Mouse (Mus musculus) MEL (cell line): ENCODE measurements around the gene Golm1. TPM values are rescaled to one million over a fixed set of nuclear protein-coding genes. Genes with fewer than 3 reads are reported as not detected.

ENCODE experiments used
- DNase-seq: peaks from one replicate; pipeline ENCODE4 v3.0.0; 2011; ENCODE audit warnings: low read depth, low spot score
- H3K27ac ChIP-seq: 2 replicates; pipeline ENCODE4 v1.5.1; 2012; ENCODE audit warnings: low read depth, mild to moderate bottlenecking, control low read depth, low read length, moderate library complexity; ENCODE audit not compliant: control insufficient read depth
- H3K27me3 ChIP-seq, 2 experiments: fragments of 150-350 bp in 1 of 2; sonication (generic) in 1 of 2; 2 replicates each; pipeline ENCODE4 v1.6.1; 2012; ENCODE audit warnings: low read length in 2 of 2, mild to moderate bottlenecking in 2 of 2, improper control_type of control experiment in 1 of 2, moderate library complexity in 1 of 2; ENCODE audit not compliant: insufficient read depth in 2 of 2, control insufficient read depth in 1 of 2
- H3K36me3 ChIP-seq, 2 experiments: 2 replicates each; pipeline ENCODE4 v1.6.1; 2012 to 2014; ENCODE audit warnings: low read length in 2 of 2, improper control_type of control experiment in 1 of 2, inconsistent platforms in 1 of 2, mild to moderate bottlenecking in 1 of 2; ENCODE audit not compliant: insufficient read depth in 2 of 2, control insufficient read depth in 1 of 2
- H3K4me1 ChIP-seq, 2 experiments: fragments of 150-350 bp in 1 of 2; sonication (generic) in 1 of 2; 2 replicates each; pipeline ENCODE4 v1.6.1; 2012; ENCODE audit warnings: low read length in 2 of 2, improper control_type of control experiment in 1 of 2, mild to moderate bottlenecking in 1 of 2; ENCODE audit not compliant: insufficient read depth in 2 of 2, control insufficient read depth in 1 of 2
- H3K4me3 ChIP-seq, 2 experiments: fragments of 150-350 bp in 1 of 2; sonication (generic) in 1 of 2; 2 replicates each; pipeline ENCODE4 v1.5.1; 2012; ENCODE audit warnings: low read depth in 2 of 2, low read length in 2 of 2, mild to moderate bottlenecking in 2 of 2, moderate library complexity in 2 of 2, control low read depth in 1 of 2, improper control_type of control experiment in 1 of 2; ENCODE audit not compliant: control insufficient read depth in 1 of 2, insufficient read depth in 1 of 2
- H3K79me2 ChIP-seq: 2 replicates; pipeline ENCODE4 v1.6.1; 2012; ENCODE audit warnings: mild to moderate bottlenecking, low read length, moderate library complexity; ENCODE audit not compliant: control insufficient read depth, poor library complexity, insufficient read depth
- H3K9ac ChIP-seq: 2 replicates; pipeline ENCODE4 v1.6.1; 2012; ENCODE audit warnings: low read depth, mild to moderate bottlenecking, control low read depth, low read length, moderate library complexity; ENCODE audit not compliant: control insufficient read depth, poor library complexity, severe bottlenecking
- H3K9me3 ChIP-seq: fragments of 150-350 bp; sonication (generic); replicated peaks from 2 replicates; pipeline ENCODE4 v1.6.1; 2012; ENCODE audit warnings: mild to moderate bottlenecking, low read length, improper control_type of control experiment, moderate library complexity; ENCODE audit not compliant: insufficient read depth
- BHLHE40 ChIP-seq: IDR thresholded peaks from 2 replicates; pipeline ENCODE4 v1.6.1; 2012; ENCODE audit warnings: low read depth, mild to moderate bottlenecking, inconsistent platforms, low read length, improper control_type of control experiment, borderline replicate concordance
- CHD1 ChIP-seq: IDR thresholded peaks from 2 replicates; pipeline ENCODE4 v1.6.1; 2012; ENCODE audit warnings: low read depth, mild to moderate bottlenecking, inconsistent platforms, low read length, improper control_type of control experiment
- CHD2 ChIP-seq: IDR thresholded peaks from 2 replicates; pipeline ENCODE4 v1.6.1; 2011; ENCODE audit warnings: low read length, improper control_type of control experiment
- ELF1 ChIP-seq: IDR thresholded peaks from 2 replicates; pipeline ENCODE4 v1.6.1; 2014; ENCODE audit warnings: low read depth, mild to moderate bottlenecking, inconsistent platforms, low read length, improper control_type of control experiment, moderate library complexity
- EP300 ChIP-seq, 2 experiments: IDR thresholded peaks; 2 replicates each; pipeline ENCODE4 v1.6.1; 2011; ENCODE audit warnings: improper control_type of control experiment in 2 of 2, low read length in 2 of 2, low read depth in 1 of 2, mild to moderate bottlenecking in 1 of 2
- GABPA ChIP-seq: IDR thresholded peaks from 2 replicates; pipeline ENCODE4 v1.6.1; 2012; ENCODE audit warnings: low read depth, mild to moderate bottlenecking, inconsistent platforms, low read length, improper control_type of control experiment, moderate library complexity
- GATA1 ChIP-seq: IDR thresholded peaks from 2 replicates; pipeline ENCODE4 v1.6.1; 2011; ENCODE audit warnings: low read depth, low read length, improper control_type of control experiment
- JUND ChIP-seq: IDR thresholded peaks from 2 replicates; pipeline ENCODE4 v1.6.1; 2011; ENCODE audit warnings: low read depth, mild to moderate bottlenecking, improper control_type of control experiment, low read length
- KAT2A ChIP-seq: conservative IDR thresholded peaks from 2 replicates; pipeline ENCODE4 v1.6.1; 2012; ENCODE audit warnings: low read depth, low read length, improper control_type of control experiment, inconsistent platforms
- MAFK ChIP-seq: IDR thresholded peaks from 2 replicates; pipeline ENCODE4 v1.6.1; 2011; ENCODE audit warnings: low read depth, mild to moderate bottlenecking, low read length, improper control_type of control experiment, borderline replicate concordance
- MAX ChIP-seq: IDR thresholded peaks from 2 replicates; pipeline ENCODE4 v1.6.1; 2011; ENCODE audit warnings: low read length, improper control_type of control experiment
- MAZ ChIP-seq: IDR thresholded peaks from 2 replicates; pipeline ENCODE4 v1.6.1; 2012; ENCODE audit warnings: low read depth, mild to moderate bottlenecking, inconsistent platforms, low read length, improper control_type of control experiment
- MYC ChIP-seq: IDR thresholded peaks from 2 replicates; pipeline ENCODE4 v1.6.1; 2011; ENCODE audit warnings: low read depth, mild to moderate bottlenecking, low read length, improper control_type of control experiment, moderate library complexity
- NELFE ChIP-seq: IDR thresholded peaks from 2 replicates; pipeline ENCODE4 v1.6.1; 2011; ENCODE audit warnings: low read depth, low read length, improper control_type of control experiment
- POLR2AphosphoS2 ChIP-seq: IDR thresholded peaks from 2 replicates; pipeline ENCODE4 v1.6.1; 2011; ENCODE audit warnings: low read length, improper control_type of control experiment
- POLR2AphosphoS5 ChIP-seq: IDR thresholded peaks from 2 replicates; pipeline ENCODE4 v1.6.1; 2012; ENCODE audit warnings: low read depth, borderline replicate concordance, mild to moderate bottlenecking, inconsistent platforms, low read length, moderate library complexity, mixed read lengths
- RAD21 ChIP-seq: IDR thresholded peaks from 2 replicates; pipeline ENCODE4 v1.6.1; 2011; ENCODE audit warnings: mild to moderate bottlenecking, low read depth, low read length, improper control_type of control experiment
- SMC3 ChIP-seq: IDR thresholded peaks from 2 replicates; pipeline ENCODE4 v1.6.1; 2011; ENCODE audit warnings: low read depth, low read length, improper control_type of control experiment
- TAL1 ChIP-seq: IDR thresholded peaks from 2 replicates; pipeline ENCODE4 v1.6.1; 2012; ENCODE audit warnings: mild to moderate bottlenecking, inconsistent platforms, low read length, moderate library complexity, mixed read lengths
- TBP ChIP-seq: IDR thresholded peaks from 2 replicates; pipeline ENCODE4 v1.8.0; 2011; ENCODE audit warnings: low read depth, low read length, improper control_type of control experiment
- TCF12 ChIP-seq: IDR thresholded peaks from 2 replicates; pipeline ENCODE4 v1.6.1; 2014; ENCODE audit warnings: low read depth, mild to moderate bottlenecking, inconsistent platforms, low read length, improper control_type of control experiment, moderate library complexity
- USF2 ChIP-seq, 2 experiments: IDR thresholded peaks; 2 replicates each; pipeline ENCODE4 v1.6.1; 2011 to 2012; ENCODE audit warnings: improper control_type of control experiment in 2 of 2, low read length in 2 of 2, borderline replicate concordance in 1 of 2, inconsistent platforms in 1 of 2, low read depth in 1 of 2, mild to moderate bottlenecking in 1 of 2; ENCODE audit not compliant: insufficient read depth in 1 of 2
- ZKSCAN1 ChIP-seq: IDR thresholded peaks from 2 replicates; pipeline ENCODE4 v1.6.1; 2012; ENCODE audit warnings: low read depth, mild to moderate bottlenecking, inconsistent platforms, low read length, improper control_type of control experiment, moderate library complexity
- ZMIZ1 ChIP-seq: IDR thresholded peaks from 2 replicates; pipeline ENCODE4 v1.6.1; 2012; ENCODE audit warnings: low read depth, mild to moderate bottlenecking, inconsistent platforms, low read length, improper control_type of control experiment, moderate library complexity
- polyA plus RNA-seq, 2 experiments: library from polyadenylated mRNA; stranded (reverse) in 1 of 2; unstranded in 1 of 2; fragments of >175 nt in 1 of 2; fragments of >200 nt in 1 of 2; gene quantifications; 2 replicates each; pipeline versions ENCODE4 v1.2.1 to v1.2.4; 2012; ENCODE audit warnings: low replicate concordance in 2 of 2, low read depth in 1 of 2; ENCODE audit not compliant: insufficient read length in 2 of 2, insufficient read depth in 1 of 2, missing spikeins in 1 of 2
- total RNA-seq: library from RNA; depleted of rRNA; stranded (reverse); fragments of 300-350 nt; gene quantifications from 2 replicates; pipeline ENCODE4 v1.2.3, GENCODE M21; 2012

Gene Golm1
- total and polyA plus RNA-seq, 3 experiments: 22.1 to 26.8 TPM; not detected in 1

DNA sequence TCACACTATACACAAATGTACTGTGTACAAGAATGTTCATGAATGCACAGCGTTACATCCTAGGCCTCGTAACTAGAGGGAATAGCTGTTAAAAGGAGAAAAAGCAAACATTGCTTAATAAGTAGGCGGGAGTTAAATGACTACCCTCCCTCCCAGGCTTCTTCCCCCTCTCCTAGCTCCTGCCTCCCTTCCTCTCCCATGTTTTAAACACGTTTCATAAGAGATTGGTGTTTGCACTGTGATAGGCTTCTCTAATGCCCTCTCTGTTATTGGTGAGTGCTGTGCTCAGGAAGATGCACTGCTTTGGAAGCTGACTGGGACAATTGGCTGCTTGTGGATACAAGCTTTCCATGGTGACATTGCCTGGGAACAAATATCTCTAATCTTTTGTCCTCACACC lies 60.1 kb downstream of the Golm1 start:
- TF ChIP-seq ZMIZ1: no peak
- no peak for TF ChIP-seq ELF1
- no peak for TF ChIP-seq TCF12
- TF ChIP-seq ZKSCAN1: no peak
- no peak for TF ChIP-seq POLR2AphosphoS5
- TF ChIP-seq CHD2: no peak
- TF ChIP-seq TBP: no peak
- no peak for TF ChIP-seq EP300 (IDR thresholded peaks at IDR 0.05; ENCODE audit: low read depth in 1 of 2, low read length in 2 of 2)
- TF ChIP-seq SMC3: no peak
- no peak for TF ChIP-seq MYC
- TF ChIP-seq GATA1: no peak
- no peak for TF ChIP-seq GABPA
- no peak for TF ChIP-seq MAFK
- no peak for TF ChIP-seq TAL1
- TF ChIP-seq JUND: no peak
- TF ChIP-seq NELFE: no peak
- Histone ChIP-seq H3K27ac (no peak overlapping the region), H3K36me3 (peaks cover 0 to 2% of the 10 kb centered on the region in 2 experiments; a peak in 2 of 4 replicates), H3K9me3 (no peaks in the 10 kb centered on the region), H3K9ac (no peak overlapping the region), H3K4me3 (no peak overlapping the region), H3K4me1 (no peaks in the 10 kb centered on the region), H3K79me2 (no peaks in the 10 kb centered on the region), H3K27me3 (no peaks in the 10 kb centered on the region)
- DNase-seq: no peak

DNA sequence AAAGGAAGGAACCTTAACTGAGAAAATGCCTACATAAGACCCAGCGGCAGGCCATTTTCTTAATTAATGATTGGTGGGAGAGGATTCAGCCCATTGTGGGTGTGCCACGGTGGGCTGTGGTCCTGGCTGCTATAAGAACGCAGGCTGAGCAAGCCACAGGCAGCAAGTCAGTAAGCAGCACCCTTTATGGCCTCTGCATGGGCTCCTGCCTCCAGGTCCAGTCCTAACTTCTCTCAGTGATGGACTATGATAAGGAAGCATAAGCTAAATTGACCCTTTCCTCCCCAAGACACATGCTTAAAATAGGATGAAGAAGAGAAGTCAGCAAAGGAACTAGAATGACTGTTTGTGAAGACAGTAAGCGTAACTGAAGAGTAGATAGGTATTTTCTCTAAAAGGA lies 60.5 kb downstream of the Golm1 start:
- H3K9me3 ChIP-seq: no peaks in the 10 kb centered on the region
- no peak overlapping the region for H3K4me3 ChIP-seq
- H3K27ac ChIP-seq: no peak overlapping the region
- no peak overlapping the region for H3K9ac ChIP-seq
- DNase-seq: no peak
- no peaks in the 10 kb centered on the region for H3K4me1 ChIP-seq
- TF ChIP-seq ELF1: no peak
- no peak for TF ChIP-seq GATA1
- TF ChIP-seq RAD21: no peak
- TF ChIP-seq POLR2AphosphoS2: no peak
- TF ChIP-seq MAFK: no peak
- no peak for TF ChIP-seq USF2 (IDR thresholded peaks at IDR 0.05; ENCODE audit: borderline replicate concordance in 1 of 2, insufficient read depth in 1 of 2, low read depth in 1 of 2, low read length in 2 of 2)
- TF ChIP-seq MAX: no peak
- TF ChIP-seq BHLHE40: no peak
- no peak for TF ChIP-seq MAZ
- TF ChIP-seq CHD1: no peak
- TF ChIP-seq KAT2A: no peak
- no peaks in the 10 kb centered on the region for H3K79me2 ChIP-seq
- H3K36me3 ChIP-seq: peaks cover 0 to 2% of the 10 kb centered on the region in 2 experiments; a peak in 2 of 4 replicates
- H3K27me3 ChIP-seq: no peaks in the 10 kb centered on the region
